14 mouse cellular contexts compared by ENCODE assay signal in genomic region chr2:83698484-83698883, GRCm38 (mm10). TPM values are rescaled to one million over a fixed set of nuclear protein-coding genes. Genes with fewer than 3 reads are reported as not detected.
DNase-seq lines count a peak whose midpoint lies in the region; ATAC-seq and TF ChIP-seq lines count a peak whose summit lies in the region.
"Had no signal": no experiment of that assay in that cellular context is flagged by ENCODE, and none has a peak within 500 bp of the region (broad histone marks: within the 10 kb centered on the region; RNA-seq: fewer than 3 reads in every experiment).

No protein-coding gene starts in this region.

- WGBS in heart, postnatal 0 days = 44% methylated on average over 1 of the region's 1 CpGs
- 73% methylated on average over 1 of the region's 1 CpGs for WGBS in lung, adult 2 months

- ATAC-seq in heart, postnatal 0 days (ENCODE audit: insufficient read depth, low read depth) = no peak
- no peak for ATAC-seq in inflammation-experienced regulatory T-cells, adult 6 months
- ATAC-seq: midbrain, embryonic 15.5 days had no signal

- no peaks in the 10 kb centered on the region for H3K36me3 ChIP-seq in heart, postnatal 0 days (replicated peaks; ENCODE audit: control insufficient read depth, insufficient read depth, low read length)
- H3K36me3 ChIP-seq: embryonic facial prominence, embryonic 12.5 days; hindbrain, embryonic 15.5 days; midbrain, embryonic 15.5 days; neural tube, embryonic 12.5 days had no signal

- no peaks in the 10 kb centered on the region for H3K9me3 ChIP-seq in heart, postnatal 0 days (replicated peaks; ENCODE audit: control insufficient read depth, low read length)
- H3K9me3 ChIP-seq: embryonic facial prominence, embryonic 12.5 days; hindbrain, embryonic 15.5 days; midbrain, embryonic 15.5 days; neural tube, embryonic 12.5 days had no signal

- peak; percentile 30 for TF ChIP-seq CTCF in heart, postnatal 0 days (IDR thresholded peaks at IDR 0.05; ENCODE audit: low read depth)
- TF ChIP-seq CTCF in lung, adult 2 months (IDR thresholded peaks at IDR 0.05; ENCODE audit: insufficient read depth, low read length) = 0 out of 2 replicates have a peak, but pooled peaks have one; percentile 14

- H3K27ac ChIP-seq in heart, postnatal 0 days (ENCODE audit: low read depth) = no peak overlapping the region
- H3K27ac ChIP-seq: embryonic facial prominence, embryonic 12.5 days; hindbrain, embryonic 15.5 days; midbrain, embryonic 15.5 days; neural tube, embryonic 12.5 days had no signal

- no peak overlapping the region for H3K4me2 ChIP-seq in heart, postnatal 0 days (ENCODE audit: low read depth, low read length)
- H3K4me2 ChIP-seq: embryonic facial prominence, embryonic 12.5 days; hindbrain, embryonic 15.5 days; midbrain, embryonic 15.5 days; neural tube, embryonic 12.5 days had no signal

- no peak for DNase-seq in heart, postnatal 0 days (ENCODE audit: low spot score)
- no peak for DNase-seq in heart, adult 9 months (ENCODE audit: low spot score in 2 of 2)
- no peak for DNase-seq in lung, adult 2 months
- no peak for DNase-seq in lung, postnatal 4 days
- DNase-seq in NIH3T3 (ENCODE audit: low read depth) = peak; percentile 16
- peak; percentile 38 for DNase-seq in naive thymus-derived CD4-positive, alpha-beta T cell, adult 2 months (ENCODE audit: low read depth)
- DNase-seq in natural killer cell, adult 2 months (ENCODE audit: low spot score in 2 of 2) = no peak
- DNase-seq: cerebellum, adult 18-20 months; lung, postnatal 36 days had no signal

- H3K4me3 ChIP-seq in heart, postnatal 0 days (ENCODE audit: low read depth, low read length) = no peak overlapping the region
- H3K4me3 ChIP-seq in lung, adult 2 months (replicated peaks; ENCODE audit: extremely low read depth, low read depth, low read length) = no peak overlapping the region
- H3K4me3 ChIP-seq: embryonic facial prominence, embryonic 12.5 days; hindbrain, embryonic 15.5 days; midbrain, embryonic 15.5 days; neural tube, embryonic 12.5 days had no signal

- no peaks in the 10 kb centered on the region for H3K4me1 ChIP-seq in heart, postnatal 0 days (ENCODE audit: control insufficient read depth, insufficient read depth)
- H3K4me1 ChIP-seq in lung, adult 2 months (ENCODE audit: control insufficient read depth, insufficient read depth, low read length) = no peaks in the 10 kb centered on the region
- H3K4me1 ChIP-seq: embryonic facial prominence, embryonic 12.5 days; hindbrain, embryonic 15.5 days; midbrain, embryonic 15.5 days; neural tube, embryonic 12.5 days had no signal

- no peak overlapping the region for H3K9ac ChIP-seq in heart, postnatal 0 days (replicated peaks; ENCODE audit: low read depth, low read length)
- H3K9ac ChIP-seq: embryonic facial prominence, embryonic 12.5 days; hindbrain, embryonic 15.5 days; midbrain, embryonic 15.5 days; neural tube, embryonic 12.5 days had no signal

- no peak for TF ChIP-seq EP300 in heart, postnatal 0 days (IDR thresholded peaks at IDR 0.05; ENCODE audit: low read depth)

- TF ChIP-seq POLR2A in lung, adult 2 months (IDR thresholded peaks at IDR 0.05; ENCODE audit: borderline replicate concordance, extremely low read depth, low read depth, low read length) = no peak

- 0 out of 2 replicates have a peak, but pooled peaks cover 3% of the 10 kb centered on the region for H3K27me3 ChIP-seq in heart, postnatal 0 days (ENCODE audit: control insufficient read depth, insufficient read depth, low read length)
- H3K27me3 ChIP-seq: embryonic facial prominence, embryonic 12.5 days; hindbrain, embryonic 15.5 days; midbrain, embryonic 15.5 days; neural tube, embryonic 12.5 days had no signal

RNA-seq across cellular contexts. Expression of gene Itgav, which starts 25.7 kb away (rescaled TPM):
- total RNA-seq in heart, postnatal 0 days (2014; rRNA removed; ENCODE audit: low replicate concordance) = 23.2 and 66.4 TPM in 2 replicates
- 37.4 and 42.1 TPM in 2 replicates for polyA plus RNA-seq in heart, postnatal 0 days (2015; fragmentation: Nextera tagmentation; extraction: Ambion mirVana)
- polyA plus RNA-seq in lung, adult 2 months (2012; rRNA removed) = 37.6 and 78.5 TPM in 2 replicates
- polyA plus RNA-seq in inflammation-experienced regulatory T-cells, adult 6 months (2017; shearing (Covaris generic)) = 10 to 100 TPM; 63.4 to 80.2 (median 77.9) TPM

RNA-seq across cellular contexts. Expression of gene Zc3h15, which starts 54.2 kb away (rescaled TPM):
- total RNA-seq in heart, postnatal 0 days (2014; rRNA removed; ENCODE audit: low replicate concordance) = 18.1 and 26.4 TPM in 2 replicates
- polyA plus RNA-seq in heart, postnatal 0 days (2015; fragmentation: Nextera tagmentation; extraction: Ambion mirVana) = 83.1 and 84.4 TPM in 2 replicates
- polyA plus RNA-seq in lung, adult 2 months (2012; rRNA removed) = 9.9 and 14.7 TPM in 2 replicates
- polyA plus RNA-seq in inflammation-experienced regulatory T-cells, adult 6 months (2017; shearing (Covaris generic)) = 100 to 1,000 TPM; 107 to 132 (median 120) TPM

Comparison
In these comparisons a context has a peak if more than half of its experiments do, and no peak if none do; other contexts are left out.
1. DNase-seq: peak in NIH3T3 (single experiment) and naive thymus-derived CD4-positive, alpha-beta T cell, adult 2 months (single experiment); none in heart, postnatal 0 days (single experiment), heart, adult 9 months (0 of 2), lung, adult 2 months (single experiment), lung, postnatal 4 days (0 of 2) and natural killer cell, adult 2 months (0 of 2).